Mouse (Mus musculus): ENCODE measurements at regions not wholly inside any gene's neighbourhood (a gene's known extent, or its start where the extent isn't known, plus 50 kb on each side); places are given as distances from the start of the nearest gene placed in this dataset.

GRCm38 (mm10) chr14:31945125-31945524 is 83.7 kb upstream of the Galnt15 start:
- TF ChIP-seq CTCF (conservative IDR thresholded peaks at IDR 0.05; ENCODE audit: low read length), result no peak
- no peak for TF ChIP-seq POU5F1 (IDR thresholded peaks at IDR 0.05; ENCODE audit: borderline replicate concordance, low read length)
- TF ChIP-seq NANOG (IDR thresholded peaks at IDR 0.05; ENCODE audit: borderline replicate concordance, low read length), result no peak
